Mouse (Mus musculus) lung, embryonic 14.5 days (tissue): ENCODE data around the gene Jph4. TPM values are rescaled to one million over a fixed set of nuclear protein-coding genes. Genes with fewer than 3 reads are reported as not detected.

Experiments used
- ATAC-seq: fragments of 200-750 bp; cut with Nextera tagmentation; 2 replicates; pipeline ENCODE4 v1.8.0; 2017; ENCODE audit warnings: mild to moderate bottlenecking, moderate TSS enrichment, moderate library complexity; ENCODE audit not compliant: insufficient read depth
- DNase-seq: peaks from one replicate; pipeline ENCODE4 v3.0.0-alpha.2; 2015
- H3K27ac ChIP-seq: fragments of 300-500 bp; sonication (generic); 2 replicates; pipeline ENCODE4 v1.5.1; 2014; ENCODE audit warnings: low read depth, mild to moderate bottlenecking, moderate library complexity
- H3K27me3 ChIP-seq: fragments of 300-500 bp; sonication (generic); 2 replicates; pipeline ENCODE4 v1.6.1; 2014; ENCODE audit warnings: low read length, control low read depth; ENCODE audit not compliant: insufficient read depth
- H3K36me3 ChIP-seq: fragments of 300-500 bp; sonication (generic); 2 replicates; pipeline ENCODE4 v1.6.1; 2014; ENCODE audit warnings: control low read depth; ENCODE audit not compliant: insufficient read depth
- H3K4me1 ChIP-seq: fragments of 300-500 bp; sonication (generic); 2 replicates; pipeline ENCODE4 v1.6.1; 2014; ENCODE audit warnings: antibody characterized with exemption, control low read depth; ENCODE audit not compliant: insufficient read depth
- H3K4me2 ChIP-seq: fragments of 300-500 bp; sonication (generic); 2 replicates; pipeline ENCODE4 v1.6.1; 2014; ENCODE audit warnings: mild to moderate bottlenecking
- H3K4me3 ChIP-seq: fragments of 300-500 bp; sonication (generic); 2 replicates; pipeline ENCODE4 v1.5.1; 2014; ENCODE audit warnings: low read depth, low read length
- H3K9ac ChIP-seq: fragments of 300-500 bp; sonication (generic); 2 replicates; pipeline ENCODE4 v1.6.1; 2014
- H3K9me3 ChIP-seq: fragments of 300-500 bp; sonication (generic); 2 replicates; pipeline ENCODE4 v1.6.1; 2016; ENCODE audit warnings: low read depth, low read length, control low read depth
- CTCF ChIP-seq: IDR thresholded peaks from 2 replicates; pipeline ENCODE4 v1.5.1; 2016; ENCODE audit warnings: antibody characterized with exemption, low read depth
- WGBS: fragments of 180-500 bp; shearing (Covaris S2); extraction: QIAGEN DNeasy Blood & Tissue Kit; methylation state at CpG from one replicate; pipeline ENCODE4 v1.1.7; 2014; 5-methylcytosine and 5-hydroxymethylcytosine counted together
- polyA plus RNA-seq: library from polyadenylated mRNA; unstranded; fragments of >200 nt; fragmentation: Nextera tagmentation; extraction: Ambion mirVana; gene quantifications from 2 replicates; pipeline ENCODE4 v1.2.1, GENCODE M21; 2014

Jph4 gene
- 0.16 and 0.37 TPM in 2 replicates for polyA plus RNA-seq

DNA sequence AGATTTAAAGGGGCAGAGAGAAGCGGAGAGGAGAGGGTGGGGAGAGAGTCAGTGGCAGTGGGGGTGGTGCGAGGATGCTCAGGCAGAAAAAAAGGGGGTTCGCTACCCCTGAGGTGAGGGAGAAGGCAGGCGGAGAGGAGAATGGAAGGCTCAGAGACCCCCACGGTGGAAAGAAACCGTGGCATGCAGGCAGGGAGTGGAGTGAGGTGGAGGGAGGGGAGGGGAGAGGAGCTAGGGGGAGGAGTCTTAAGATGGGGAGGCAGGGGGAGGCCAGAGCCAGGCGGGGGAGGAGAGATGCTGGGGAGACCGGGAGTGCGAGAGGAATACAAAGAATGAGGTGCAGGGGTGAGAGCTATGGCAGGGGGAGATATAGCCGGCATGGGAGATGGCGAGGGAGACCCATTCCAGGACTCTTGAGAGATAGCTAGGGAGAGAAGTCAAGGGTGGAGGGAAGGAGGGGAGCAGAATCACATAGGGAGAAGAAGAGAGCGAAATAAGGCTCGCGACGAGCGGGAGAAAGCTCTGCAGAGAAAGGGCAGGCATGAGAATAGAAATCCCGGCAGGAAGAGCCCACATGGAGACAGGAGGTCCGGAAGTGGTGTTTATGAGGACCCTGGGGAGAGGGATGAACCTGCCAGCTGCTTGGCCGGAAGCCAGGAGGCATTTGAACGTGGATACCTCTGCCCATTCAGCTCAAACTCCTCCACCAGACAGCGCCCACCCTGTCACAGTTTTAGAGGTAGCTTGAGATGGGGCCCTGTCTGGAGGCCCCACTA, at the start of gene Jph4:
Jph4 (minus strand) TSS at position 511 of the 776 bp plus-strand sequence.
- TF ChIP-seq CTCF, result no peak
- no peaks in the 10 kb centered on the region for H3K36me3 ChIP-seq
- DNase-seq, result peak; percentile 39
- no peak within 1 kb of the TSS for H3K9ac ChIP-seq
- peaks cover 52% of the 10 kb centered on the region for H3K27me3 ChIP-seq
- WGBS, result 4% methylated on average over 21 of the region's 21 CpGs
- peak within 1 kb of the TSS; percentile 55 for H3K4me3 ChIP-seq
- ATAC-seq, result no peak
- H3K27ac ChIP-seq, result no peak within 1 kb of the TSS
- no peaks in the 10 kb centered on the region for H3K4me1 ChIP-seq
- H3K9me3 ChIP-seq, result no peaks in the 10 kb centered on the region
- peak within 1 kb of the TSS; percentile 100 for H3K4me2 ChIP-seq

DNA sequence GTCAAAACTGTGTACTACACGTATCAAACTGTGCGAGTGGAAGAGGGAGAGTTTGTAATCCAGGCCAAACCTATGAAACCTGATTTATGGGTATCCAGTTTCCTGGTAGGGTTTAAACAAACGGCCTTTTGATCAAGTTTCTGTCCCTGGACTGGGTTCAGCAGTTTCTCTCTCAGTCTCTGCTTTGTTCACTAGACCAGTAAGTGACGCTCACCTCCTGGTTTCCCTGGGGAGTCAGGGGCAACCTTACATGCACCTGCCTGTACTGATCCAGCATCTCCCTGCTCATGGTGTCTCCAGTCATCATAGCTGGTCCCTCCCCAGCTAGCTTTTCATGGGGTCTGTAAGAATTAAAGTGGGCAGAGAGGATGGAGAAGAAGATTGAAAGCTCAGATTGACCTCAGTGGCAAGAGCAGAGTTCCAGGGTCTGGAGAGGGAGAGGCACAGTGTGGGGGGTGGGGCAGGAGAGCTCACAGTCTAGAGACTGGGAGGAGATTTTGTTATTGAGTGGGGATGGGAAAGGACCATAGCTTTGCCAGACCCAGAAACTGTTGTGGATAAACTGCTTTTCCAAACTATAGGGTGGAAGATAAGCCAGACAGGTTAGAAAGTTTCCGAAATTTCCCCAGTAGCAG, 47.6 kb upstream of the Jph4 start:
- H3K4me2 ChIP-seq, result no peak overlapping the region
- no peak for DNase-seq
- no peaks in the 10 kb centered on the region for H3K27me3 ChIP-seq
- no peaks in the 10 kb centered on the region for H3K4me1 ChIP-seq
- H3K27ac ChIP-seq, result no peak overlapping the region
- WGBS, result 59% methylated on average over 5 of the region's 5 CpGs
- H3K36me3 ChIP-seq, result no peaks in the 10 kb centered on the region
- ATAC-seq, result no peak
- no peaks in the 10 kb centered on the region for H3K9me3 ChIP-seq
- no peak overlapping the region for H3K4me3 ChIP-seq
- no peak overlapping the region for H3K9ac ChIP-seq
- no peak for TF ChIP-seq CTCF

DNA sequence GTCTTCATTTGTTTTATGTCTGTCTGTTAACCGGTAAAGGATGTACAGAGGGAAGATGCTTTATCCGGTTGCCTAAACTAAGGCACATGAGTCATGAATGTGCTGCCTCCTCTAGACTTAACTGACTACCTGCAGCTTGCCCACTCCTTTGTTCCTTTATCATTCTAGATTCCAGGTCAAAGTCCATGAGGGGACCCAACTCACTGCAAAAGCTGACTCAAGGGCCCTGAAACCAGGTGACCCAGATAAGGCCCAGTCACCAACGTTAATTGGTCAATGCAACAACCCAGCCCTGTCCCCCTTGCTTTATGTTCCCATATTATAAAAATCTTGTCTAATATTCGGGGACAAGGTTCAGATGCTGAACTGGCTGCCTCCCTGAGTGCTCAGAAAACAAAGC, 45.4 kb upstream of the Jph4 start:
- ATAC-seq (no peak), DNase-seq (no peak)
- H3K4me3 ChIP-seq, result no peak overlapping the region
- WGBS, result 68% methylated on average over 4 of the region's 4 CpGs
- H3K36me3 ChIP-seq, result no peaks in the 10 kb centered on the region
- TF ChIP-seq CTCF, result no peak
- H3K4me1 ChIP-seq, result no peaks in the 10 kb centered on the region
- H3K4me2 ChIP-seq, result no peak overlapping the region
- H3K27me3 ChIP-seq, result no peaks in the 10 kb centered on the region
- H3K9ac ChIP-seq, result no peak overlapping the region
- no peak overlapping the region for H3K27ac ChIP-seq
- H3K9me3 ChIP-seq, result no peaks in the 10 kb centered on the region

DNA sequence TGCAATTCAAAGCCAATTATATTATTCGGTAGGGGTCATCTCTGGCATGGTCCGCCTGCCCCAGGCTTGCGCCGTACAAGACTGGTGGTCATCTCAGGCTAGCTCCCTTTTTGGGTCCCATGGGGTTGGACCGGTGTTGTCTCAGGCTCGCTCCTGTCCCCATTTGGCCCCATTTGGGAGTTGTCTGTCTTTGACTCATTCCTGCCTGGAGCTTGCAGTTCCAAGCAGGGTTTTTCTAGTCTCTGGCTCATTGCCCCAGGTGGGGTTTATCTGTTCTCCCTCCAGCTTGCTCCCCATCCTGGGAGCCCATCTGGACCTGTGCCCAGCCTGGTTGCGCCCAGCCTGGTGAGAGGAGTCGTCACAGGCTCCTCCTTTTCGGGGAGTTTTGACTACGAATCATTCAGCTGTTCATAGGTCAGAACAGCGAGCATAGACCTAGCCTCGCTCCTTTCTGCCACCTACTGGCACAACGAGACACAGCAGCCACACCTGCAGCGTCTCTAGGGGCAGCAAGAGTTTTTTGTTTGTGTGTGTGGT, 44.4 kb upstream of the Jph4 start:
- Histone ChIP-seq H3K4me1 (no peaks in the 10 kb centered on the region), H3K9ac (no peak overlapping the region), H3K9me3 (no peaks in the 10 kb centered on the region), H3K27ac (no peak overlapping the region), H3K4me3 (no peak overlapping the region), H3K27me3 (no peaks in the 10 kb centered on the region), H3K36me3 (no peaks in the 10 kb centered on the region), H3K4me2 (peak overlapping the region; percentile 42; the same call in 1 of the 2 replicates)
- ATAC-seq (peak; percentile 79), DNase-seq (peak; percentile 90)
- TF ChIP-seq CTCF, result peak; percentile 91
- 25% methylated on average over 14 of the region's 14 CpGs for WGBS

DNA sequence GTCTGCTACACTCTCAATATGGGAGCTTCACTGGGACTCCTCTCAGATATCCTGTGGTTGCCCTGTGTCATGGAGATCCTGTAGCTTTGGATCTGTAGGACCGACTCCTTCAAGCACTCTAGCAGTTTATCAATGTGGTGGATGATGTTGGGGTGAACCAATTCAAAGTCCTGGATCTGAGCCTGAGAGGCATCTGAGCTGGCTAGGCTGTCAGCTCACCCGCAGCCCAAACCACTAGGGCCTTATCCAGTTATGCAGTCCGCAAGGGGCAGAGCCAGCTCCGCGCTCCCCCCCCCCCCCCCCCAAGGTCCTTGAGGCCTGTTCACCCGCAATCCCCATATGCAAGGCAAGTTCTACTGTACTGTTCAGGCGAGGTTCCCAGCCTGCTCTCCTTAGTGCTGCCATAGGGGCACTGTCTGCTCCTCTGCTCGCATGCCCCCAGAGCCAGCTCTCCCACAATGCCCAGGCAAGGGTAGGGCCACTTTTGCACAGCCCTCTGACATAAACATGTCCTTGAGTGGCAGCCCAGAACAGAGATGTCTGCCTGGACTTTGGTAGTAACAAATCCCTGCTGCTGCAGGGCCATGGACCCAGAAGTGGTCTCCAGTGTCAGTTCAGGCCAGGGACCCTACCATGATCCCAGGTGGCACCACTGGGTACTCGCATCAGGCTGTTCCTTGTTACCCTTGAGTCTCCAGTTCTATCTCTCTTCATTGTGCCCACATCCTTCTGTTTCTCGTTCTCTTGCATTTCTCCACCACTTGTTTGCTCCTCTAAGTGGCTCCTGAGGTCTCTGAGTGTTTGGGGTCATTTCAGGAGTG, 43.7 kb upstream of the Jph4 start:
- Histone ChIP-seq H3K36me3 (no peaks in the 10 kb centered on the region), H3K9me3 (no peaks in the 10 kb centered on the region), H3K9ac (no peak overlapping the region), H3K4me2 (no peak overlapping the region), H3K4me3 (no peak overlapping the region), H3K27ac (no peak overlapping the region), H3K27me3 (no peaks in the 10 kb centered on the region), H3K4me1 (no peaks in the 10 kb centered on the region)
- no peak; the same call in 1 of the 2 replicates for ATAC-seq
- 68% methylated on average over 10 of the region's 10 CpGs for WGBS
- no peak for TF ChIP-seq CTCF
- no peak for DNase-seq

DNA sequence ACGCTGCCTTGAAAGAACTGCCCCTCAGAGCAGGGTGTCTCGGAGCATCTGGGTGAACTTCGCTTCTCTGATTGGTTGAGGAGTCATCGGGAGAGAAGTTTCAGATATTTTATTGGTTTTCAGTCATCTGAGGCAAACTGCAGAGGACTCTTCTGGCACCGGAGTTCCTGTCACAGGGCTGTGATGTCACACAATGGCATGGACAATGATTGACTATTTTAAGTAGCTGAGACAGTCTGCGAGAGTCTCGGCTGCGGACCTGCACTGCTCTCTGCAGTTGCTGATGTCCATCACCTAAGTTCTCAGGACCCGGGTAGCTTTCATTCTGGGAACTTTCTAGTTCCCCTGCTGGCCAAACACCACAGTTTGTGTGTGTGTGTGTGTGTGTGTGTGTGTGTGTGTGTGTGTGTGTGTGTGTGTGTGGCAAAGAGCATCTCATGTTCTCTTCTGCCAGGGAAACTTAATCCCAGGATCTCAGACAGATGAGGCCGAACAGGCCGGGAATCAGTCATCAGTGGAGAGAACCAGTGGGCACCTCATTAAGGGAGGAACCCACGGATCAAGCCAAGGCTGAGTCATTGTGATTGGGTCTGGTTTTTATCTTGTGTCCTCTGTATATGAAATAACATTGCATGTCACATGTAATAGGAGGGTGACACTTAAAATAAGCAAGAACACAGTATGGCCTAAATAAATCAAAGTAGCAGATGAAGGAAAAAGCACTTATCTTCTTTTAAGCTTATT, 40.8 kb upstream of the Jph4 start:
- 36% methylated on average over 12 of the region's 12 CpGs for WGBS
- Histone ChIP-seq H3K9ac (no peak overlapping the region), H3K4me1 (no peaks in the 10 kb centered on the region), H3K36me3 (no peaks in the 10 kb centered on the region), H3K4me3 (no peak overlapping the region), H3K27me3 (no peaks in the 10 kb centered on the region), H3K4me2 (peak overlapping the region; percentile 20; the same call in 1 of the 2 replicates), H3K27ac (no peak overlapping the region), H3K9me3 (no peaks in the 10 kb centered on the region)
- DNase-seq (peak; percentile 28), ATAC-seq (no peak)
- TF ChIP-seq CTCF, result no peak
